Mouse (Mus musculus) natural killer cell, adult 2 months (primary cell): ENCODE data around the gene Acsl1.

Experiments
- DNase-seq, 2 experiments: peaks; one replicate each; pipeline ENCODE4 v3.0.0; 2022; ENCODE audit warnings: low spot score in 2 of 2

Acsl1 gene

GRCm38 (mm10) chr8:46504196-46504595 lies 33.4 kb downstream of the Acsl1 start:
- no peak for DNase-seq

- DNase-seq = peak in 1 of 2 experiments; percentile 4
Measured at GRCm38 (mm10) chr8:46508488-46509395, 37.9 kb downstream of the Acsl1 start.

GRCm38 (mm10) chr8:46509474-46509873 lies 38.6 kb downstream of the Acsl1 start:
- no peak for DNase-seq

GRCm38 (mm10) chr8:46511336-46511735 lies 40.5 kb downstream of the Acsl1 start:
- peak in 1 of 2 experiments; percentile 5 for DNase-seq

DNA sequence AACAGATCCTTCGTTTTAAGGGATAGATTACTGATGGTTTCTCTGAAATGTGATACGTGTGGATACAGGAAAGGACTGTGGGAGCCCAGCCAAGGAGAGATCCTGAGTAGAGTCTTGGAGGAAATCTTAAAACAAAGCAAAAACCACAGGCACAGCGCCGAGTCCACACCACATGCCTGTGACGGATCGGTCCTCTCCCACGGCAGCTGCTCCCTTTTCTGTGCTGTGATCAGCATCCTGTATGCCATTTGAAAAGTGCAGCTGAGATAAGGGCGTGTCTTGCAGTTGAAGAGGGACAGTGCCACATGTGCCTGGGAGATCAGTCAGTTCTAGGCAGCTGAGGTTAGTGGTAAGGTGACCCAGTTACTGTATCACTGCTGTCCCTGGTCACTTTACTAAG lies 41.7 kb downstream of the Acsl1 start:
- DNase-seq = no peak

GRCm38 (mm10) chr8:46514027-46514426 lies 43.2 kb downstream of the Acsl1 start:
- DNase-seq = no peak

DNA sequence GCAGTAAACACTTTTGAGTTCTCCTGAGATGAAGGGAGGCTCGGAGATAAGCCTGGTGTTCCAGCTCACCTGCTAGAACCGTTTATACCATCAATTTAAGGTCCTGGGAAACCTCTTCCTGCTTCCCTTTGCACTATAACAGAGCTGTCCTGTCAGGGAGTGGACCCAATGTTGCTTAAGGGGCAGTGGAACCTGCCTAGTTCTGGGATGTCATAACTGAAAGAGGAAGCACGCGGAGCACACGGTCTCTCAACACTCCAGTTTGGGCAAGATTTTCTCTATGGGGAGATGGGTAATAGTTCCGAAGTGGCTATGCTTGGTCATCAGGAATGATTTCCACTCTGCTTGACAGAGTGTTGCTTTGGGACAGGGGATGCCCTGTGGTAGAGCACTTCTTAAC lies 49.8 kb downstream of the Acsl1 start:
- no peak for DNase-seq

- DNase-seq = no peak
Measured at GRCm38 (mm10) chr8:46526098-46526497, 55.3 kb downstream of the Acsl1 start.

DNA sequence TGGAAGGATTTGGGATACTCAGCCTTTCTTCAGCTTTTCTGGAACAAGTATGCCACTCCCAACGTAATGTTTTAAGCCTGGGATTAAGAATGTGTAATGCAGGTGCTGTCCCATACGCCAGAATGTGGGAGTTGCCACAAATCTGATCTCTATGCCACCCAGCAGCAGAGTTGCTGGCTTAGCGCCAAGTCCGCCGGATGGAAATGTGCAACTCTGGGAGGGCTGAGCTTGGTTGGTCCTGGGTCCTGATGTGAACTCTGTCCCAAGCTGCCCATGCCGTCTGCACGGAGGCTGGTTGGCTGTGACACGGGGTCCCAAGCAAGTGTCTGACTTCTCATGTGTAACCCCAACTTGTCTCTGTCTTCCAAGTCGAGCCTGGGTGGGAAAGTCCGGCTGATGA lies 56.0 kb downstream of the Acsl1 start:
- DNase-seq = no peak

DNA sequence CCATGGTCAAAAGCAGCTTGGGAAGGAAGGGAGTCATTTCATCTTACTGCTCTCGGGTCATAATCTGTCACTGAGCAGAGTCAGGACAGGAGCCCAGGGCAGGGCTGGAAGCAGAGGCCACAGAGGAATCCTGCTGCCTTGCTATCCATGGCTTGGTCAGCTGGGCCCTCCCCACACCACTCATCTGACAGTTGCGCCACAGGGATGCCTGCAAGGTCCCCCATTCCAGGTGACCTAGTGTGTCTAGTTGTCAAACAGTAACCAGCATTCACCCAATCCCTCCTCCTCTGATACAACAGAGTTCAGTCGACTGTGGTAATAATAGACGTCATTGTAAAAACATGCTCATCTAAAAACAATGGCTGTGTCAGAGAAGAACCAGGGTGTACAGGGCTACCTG lies 58.7 kb downstream of the Acsl1 start:
- no peak for DNase-seq

- DNase-seq = no peak
Measured at GRCm38 (mm10) chr8:46530541-46530940, 59.7 kb downstream of the Acsl1 start.

- no peak for DNase-seq
Measured at GRCm38 (mm10) chr8:46533926-46534325, 63.1 kb downstream of the Acsl1 start.

- no peak for DNase-seq
Measured at GRCm38 (mm10) chr8:46539701-46540100, 68.9 kb downstream of the Acsl1 start.

DNA sequence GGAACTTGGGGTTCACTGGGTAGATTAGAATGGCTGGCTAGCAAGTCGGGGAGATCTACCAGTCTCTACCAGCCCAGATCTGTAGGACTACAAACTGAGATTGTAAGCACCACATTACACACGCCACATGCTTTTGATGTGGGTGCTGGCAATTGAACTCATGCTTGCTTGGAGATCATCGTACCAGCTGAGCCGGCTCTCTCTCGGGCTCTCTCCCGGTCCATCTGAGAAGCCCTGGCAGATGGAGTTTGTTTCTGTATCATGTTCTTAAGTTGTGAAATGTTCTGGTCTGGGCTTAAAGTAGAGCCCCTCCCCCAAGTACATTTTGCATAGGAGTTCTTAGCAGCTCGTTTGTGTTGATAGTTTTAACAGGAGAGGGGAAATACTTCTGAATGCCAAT lies 72.4 kb downstream of the Acsl1 start:
- DNase-seq = peak in 1 of 2 experiments; percentile 18

GRCm38 (mm10) chr8:46543662-46544061 lies 72.8 kb downstream of the Acsl1 start:
- no peak for DNase-seq

DNA sequence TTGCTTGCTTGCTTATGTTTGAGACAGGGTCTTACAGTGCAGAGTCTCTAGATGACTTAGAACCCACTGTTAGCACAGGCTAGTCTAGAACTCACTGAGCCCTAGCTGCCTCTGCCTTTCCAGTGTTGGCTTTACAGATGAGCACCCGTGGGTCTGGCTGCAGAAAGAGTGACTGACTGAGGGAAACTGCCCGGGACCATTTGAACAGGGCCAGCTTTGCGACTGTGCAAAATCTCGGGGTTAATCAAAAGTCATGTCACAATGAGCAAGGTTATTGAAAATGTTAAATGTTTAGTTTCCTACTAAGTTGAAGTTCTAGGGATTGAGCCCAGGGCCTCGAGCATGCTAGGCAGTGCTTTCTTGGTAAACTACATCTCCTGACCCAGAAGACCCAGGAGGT lies 75.0 kb downstream of the Acsl1 start:
- DNase-seq = no peak

GRCm38 (mm10) chr8:46546431-46547176 lies 75.8 kb downstream of the Acsl1 start:
- no peak for DNase-seq

DNA sequence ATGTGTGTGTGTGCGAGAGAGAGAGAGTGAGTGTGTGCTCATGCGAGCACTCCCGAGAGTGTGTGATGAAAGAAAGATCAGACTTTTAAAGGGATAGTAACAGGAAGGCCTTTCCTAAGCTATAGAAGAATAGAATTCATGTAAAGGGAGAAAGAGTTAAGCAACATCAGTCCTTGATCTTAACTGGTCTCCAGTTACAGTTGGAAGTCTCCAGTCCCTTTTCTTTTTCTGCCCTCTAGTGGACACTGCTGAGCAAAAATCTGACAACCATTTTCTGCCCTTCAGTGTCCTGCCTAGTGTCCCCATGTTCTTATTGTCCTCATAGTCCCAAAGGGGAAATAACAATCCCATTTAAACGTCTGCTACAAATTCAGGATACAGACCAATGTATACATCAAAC lies 76.4 kb downstream of the Acsl1 start:
- peak; percentile 21 to 24 for DNase-seq

DNA sequence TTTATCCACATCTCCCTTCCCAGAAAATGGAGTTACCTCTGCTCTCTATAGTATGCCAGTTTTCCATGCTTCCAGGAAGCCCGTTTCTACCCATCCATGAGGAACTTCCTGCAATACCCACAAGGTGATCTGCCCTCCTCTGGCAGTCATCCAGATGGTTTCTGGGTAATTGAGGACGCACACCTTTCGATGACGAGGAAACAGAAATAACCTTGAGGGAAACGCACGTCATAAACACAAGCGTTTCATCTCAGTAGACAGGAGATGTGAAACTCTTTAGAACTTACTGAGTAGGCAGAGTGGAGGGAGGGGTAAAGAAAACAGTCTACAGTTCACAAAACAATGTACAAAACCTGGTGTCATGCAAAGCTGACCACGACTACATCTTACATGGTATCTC lies 79.2 kb downstream of the Acsl1 start:
- DNase-seq = peak in 1 of 2 experiments; percentile 12

DNA sequence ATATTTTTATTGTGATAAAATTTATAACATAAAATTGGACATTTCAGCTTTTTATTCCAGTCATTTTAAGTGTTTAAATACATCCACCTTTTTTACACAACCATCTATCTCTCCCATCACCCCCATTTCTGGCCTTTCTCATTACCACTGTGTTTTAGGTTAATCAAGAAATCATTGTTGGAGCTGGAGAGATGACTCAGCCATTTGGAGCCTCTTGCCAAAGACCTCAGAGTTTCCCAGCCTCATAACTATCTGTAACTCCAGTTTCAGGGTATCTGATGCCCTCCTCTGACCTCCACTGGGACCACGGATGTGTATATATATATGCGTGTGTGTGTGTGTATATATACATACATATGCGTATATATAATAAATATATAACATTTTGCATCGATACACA lies 80.2 kb downstream of the Acsl1 start:
- DNase-seq = no peak

DNA sequence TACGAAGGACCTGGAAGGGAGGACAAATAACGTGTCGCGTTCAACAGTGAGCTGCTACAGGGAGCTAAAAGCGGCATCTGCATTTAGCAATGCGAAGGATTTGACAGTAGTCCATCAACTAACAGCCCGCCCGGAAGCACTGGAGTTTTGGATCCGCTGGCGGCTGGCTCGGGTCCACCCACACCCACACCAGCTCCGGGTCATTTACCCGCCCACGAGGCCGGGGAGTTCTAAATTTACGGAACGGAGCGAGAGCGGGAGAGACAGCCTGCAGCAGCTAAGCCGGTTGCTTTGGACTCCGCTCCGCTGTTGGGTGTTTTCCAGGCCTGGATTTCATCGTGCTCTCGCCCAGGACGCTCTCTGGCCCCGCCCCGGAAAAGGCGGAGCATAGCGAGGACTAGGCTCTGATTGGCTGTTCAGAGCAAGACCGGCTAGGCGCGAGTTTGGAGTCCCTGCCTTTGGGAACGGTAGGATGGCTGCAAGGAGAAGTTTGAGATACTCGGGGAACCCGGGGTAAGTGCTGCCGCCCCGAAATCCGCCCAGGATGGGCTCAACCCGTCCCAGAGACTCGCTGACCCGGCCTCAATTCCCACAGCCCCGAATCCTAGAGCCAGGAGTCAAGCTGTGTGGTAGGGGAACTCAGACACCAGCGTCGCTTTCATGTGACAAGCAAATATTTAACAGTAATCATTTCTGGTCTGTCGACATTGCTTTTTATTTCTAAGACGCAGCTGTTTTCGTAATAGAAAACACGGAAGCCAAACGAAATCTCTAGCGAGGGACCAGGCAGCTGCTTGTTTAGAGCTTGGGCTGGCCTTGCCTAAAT lies 81.0 kb downstream of the Acsl1 start, which contains the start of gene Cenpu:
Cenpu (plus strand) TSS at position 414 of the 826 bp plus-strand sequence.
- DNase-seq = peak; percentile 98 to 99

- no peak for DNase-seq
Measured at GRCm38 (mm10) chr8:46552441-46552765, 81.6 kb downstream of the Acsl1 start.
